Mouse (Mus musculus) gastrocnemius, postnatal 36 days (tissue): ENCODE data around the gene Pxylp1. TPM values are rescaled to one million over a fixed set of nuclear protein-coding genes. Genes with fewer than 3 reads are reported as not detected.

ENCODE experiments used
- DNase-seq, 2 experiments: peaks; one replicate each; pipeline ENCODE4 v3.0.0; 2022
- intact Hi-C: fragments of 180-260 bp; cut with DNase I; formaldehyde crosslinking; loops from one replicate; pipeline ENCODE4 v1.15.1; 2025
- total RNA-seq, 2 experiments: library from RNA; stranded (reverse); gene quantifications; 2 replicates each; pipeline ENCODE4 v1.2.3; 2021

The Pxylp1 gene
- total RNA-seq, 2 experiments from 2014 or later: 1.2 to 1.6 TPM

DNA sequence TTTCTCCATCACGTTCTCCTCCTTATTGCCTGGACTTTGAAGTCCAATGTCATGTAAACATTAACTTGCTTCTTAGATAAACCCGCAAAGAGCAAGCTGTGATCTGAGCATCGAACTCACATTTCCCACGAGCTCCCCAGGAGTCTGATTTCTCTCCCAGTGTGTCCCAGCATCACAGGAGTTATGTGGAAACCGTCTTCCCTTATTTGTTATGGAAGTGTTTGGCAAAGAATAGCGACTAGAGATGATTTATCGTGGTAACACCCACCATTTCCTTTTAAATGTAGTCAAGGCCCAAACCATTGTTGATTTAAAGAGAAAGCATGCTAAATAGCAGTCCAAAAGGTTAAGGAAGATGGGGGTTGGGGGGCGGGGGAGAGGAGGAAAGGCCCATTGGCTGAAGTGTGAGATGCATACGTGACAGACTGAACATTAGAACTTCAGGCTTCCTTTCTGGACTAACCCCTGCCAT, 106.6 kb downstream of the Pxylp1 start:
- intact Hi-C loops: no loop called here
- no peak for DNase-seq

DNA sequence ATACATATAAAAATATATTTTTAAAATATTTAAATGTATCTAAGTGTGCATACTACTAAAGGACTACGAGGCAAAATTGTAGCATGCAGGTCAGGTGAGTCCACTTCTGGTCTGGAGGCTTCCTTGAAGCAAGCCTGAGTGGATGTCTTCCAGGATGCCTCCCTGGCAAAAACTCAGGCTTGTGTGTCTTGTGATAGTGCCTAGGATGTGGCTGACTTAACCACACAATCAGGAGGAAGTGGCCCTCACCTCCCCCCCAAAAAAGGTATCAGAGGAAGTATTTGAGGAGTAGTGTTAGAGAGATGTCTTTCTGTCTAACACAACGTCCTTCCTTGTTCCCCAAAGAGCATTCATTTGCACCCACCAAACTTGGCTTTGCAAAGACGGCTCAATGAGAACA, 107.3 kb downstream of the Pxylp1 start:
- DNase-seq: no peak
- intact Hi-C loops: no loop called here

DNA sequence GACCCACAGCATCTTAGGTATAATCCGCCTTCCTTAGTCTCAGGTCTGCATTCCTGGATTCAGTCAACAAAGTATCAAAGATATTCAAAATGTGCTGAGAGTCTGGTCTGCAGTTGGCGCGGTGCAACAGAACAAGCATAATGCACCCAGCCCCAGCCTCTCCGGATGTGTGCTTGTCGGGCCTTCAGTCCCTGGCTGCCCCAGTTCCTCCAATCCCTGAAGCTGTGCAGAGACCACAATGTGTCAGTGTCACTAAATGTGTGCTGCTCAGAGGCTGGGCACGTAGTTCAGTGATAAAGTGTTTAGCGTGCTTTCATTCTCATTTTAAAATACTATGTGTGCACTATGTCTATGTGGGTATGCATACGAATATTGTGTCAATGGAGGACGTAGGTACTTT, 108.8 kb downstream of the Pxylp1 start:
- DNase-seq: no peak
- intact Hi-C loops: no loop called here

GRCm38 (mm10) chr9:96783258-96783657, 109.2 kb downstream of the Pxylp1 start:
- intact Hi-C loops: no loop called here
- no peak for DNase-seq

GRCm38 (mm10) chr9:96782062-96782461, 110.4 kb downstream of the Pxylp1 start:
- DNase-seq: no peak
- intact Hi-C loops: no loop called here

Other genes with a start within 250 kb of the Pxylp1 start
- gene Zbtb38, start 139.8 kb downstream of the Pxylp1 start, total RNA-seq: 10 to 100 TPM; 16.7 to 24.2 TPM
- gene Spsb4, start 126.2 kb upstream of the Pxylp1 start, total RNA-seq: 1 to 10 TPM; 1.4 to 4.1 TPM
- 10 to 100 TPM; 23.9 to 29.7 TPM for gene Slc25a36, start 218.5 kb upstream of the Pxylp1 start, total RNA-seq